Mouse (Mus musculus) R1 (cell line): ENCODE results near the gene Nipal4.

ENCODE experiments used
- DNase-seq: peaks from one replicate; pipeline ENCODE4 v3.0.0-alpha.2; 2018; ENCODE audit warnings: low read depth, low spot score

The Nipal4 gene

DNA sequence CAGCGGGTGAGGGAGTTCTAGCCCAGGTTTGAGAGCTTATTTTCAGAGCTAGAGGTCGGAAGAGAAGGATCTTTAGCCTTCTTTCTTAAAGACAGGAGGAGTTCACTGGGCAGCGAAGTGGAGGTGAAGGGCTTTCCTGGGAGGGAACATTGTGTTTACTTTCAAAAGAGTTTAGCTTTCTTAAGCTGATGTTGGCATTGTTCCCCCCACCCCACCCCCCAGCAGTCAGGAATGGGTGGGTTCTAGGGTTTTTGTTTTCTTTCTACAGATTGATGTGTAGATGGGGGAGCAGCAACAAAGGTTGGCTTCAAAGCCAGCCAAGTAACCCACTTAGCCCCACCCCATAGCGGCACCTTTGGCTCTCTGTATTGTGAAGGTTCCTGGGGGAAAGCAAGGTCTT lies 51.3 kb downstream of the Nipal4 start:
- peak; percentile 87 for DNase-seq

DNA sequence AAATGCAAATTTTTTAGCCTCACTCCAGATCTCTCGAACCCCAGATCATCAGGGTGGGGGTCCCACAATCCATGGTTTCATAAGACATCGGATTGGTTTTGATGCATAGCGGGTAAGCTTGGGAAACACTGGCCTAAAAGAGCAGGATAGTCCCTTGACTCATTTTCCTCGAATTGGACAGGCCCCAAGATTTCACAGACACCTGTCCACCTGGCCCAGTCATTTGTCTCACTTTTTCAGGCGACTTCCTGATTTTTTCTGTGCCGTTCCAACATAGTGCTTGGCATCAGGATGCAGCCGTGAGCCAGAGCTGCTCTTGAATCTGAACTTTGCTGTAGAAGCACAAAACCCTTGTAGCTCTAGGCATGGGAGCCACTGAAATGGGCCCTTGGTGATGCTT lies 52.1 kb downstream of the Nipal4 start:
- no peak for DNase-seq

DNA sequence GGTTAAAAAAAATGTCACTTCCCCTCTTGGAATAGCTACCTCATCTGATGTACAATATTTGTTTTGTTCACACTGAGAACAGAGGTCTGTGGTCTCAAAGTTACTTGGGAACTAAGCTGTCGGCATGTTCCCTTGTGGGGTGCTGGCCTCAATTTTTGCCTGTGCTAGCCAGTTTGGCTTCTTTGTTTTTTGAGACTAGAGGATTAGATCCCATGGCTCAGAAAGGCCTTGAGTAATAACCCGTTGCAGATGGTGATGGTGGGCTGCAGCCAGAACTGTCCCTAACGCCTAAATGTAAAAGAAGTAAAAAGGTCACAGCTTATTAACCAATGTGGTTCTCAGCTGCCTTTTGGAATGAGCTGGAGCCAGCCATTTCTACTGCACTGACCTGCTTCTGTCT lies 53.1 kb downstream of the Nipal4 start:
- no peak for DNase-seq

DNA sequence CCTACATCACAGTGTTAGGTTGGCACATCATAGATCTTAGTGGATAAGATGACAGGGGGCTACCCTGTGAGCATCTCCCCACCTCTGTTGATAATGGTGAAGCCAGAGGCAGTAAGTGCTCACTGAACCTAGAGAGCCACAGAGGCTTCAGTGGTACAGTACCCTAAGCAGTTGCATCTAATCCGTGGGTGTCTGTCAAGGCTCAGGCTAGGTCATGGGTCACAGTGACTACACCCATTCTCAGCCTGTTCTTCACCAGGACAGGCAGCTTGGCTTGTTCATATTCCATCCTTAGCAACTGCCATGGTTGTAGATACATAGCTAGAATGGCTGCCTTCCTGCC lies 55.4 kb downstream of the Nipal4 start:
- no peak for DNase-seq

DNA sequence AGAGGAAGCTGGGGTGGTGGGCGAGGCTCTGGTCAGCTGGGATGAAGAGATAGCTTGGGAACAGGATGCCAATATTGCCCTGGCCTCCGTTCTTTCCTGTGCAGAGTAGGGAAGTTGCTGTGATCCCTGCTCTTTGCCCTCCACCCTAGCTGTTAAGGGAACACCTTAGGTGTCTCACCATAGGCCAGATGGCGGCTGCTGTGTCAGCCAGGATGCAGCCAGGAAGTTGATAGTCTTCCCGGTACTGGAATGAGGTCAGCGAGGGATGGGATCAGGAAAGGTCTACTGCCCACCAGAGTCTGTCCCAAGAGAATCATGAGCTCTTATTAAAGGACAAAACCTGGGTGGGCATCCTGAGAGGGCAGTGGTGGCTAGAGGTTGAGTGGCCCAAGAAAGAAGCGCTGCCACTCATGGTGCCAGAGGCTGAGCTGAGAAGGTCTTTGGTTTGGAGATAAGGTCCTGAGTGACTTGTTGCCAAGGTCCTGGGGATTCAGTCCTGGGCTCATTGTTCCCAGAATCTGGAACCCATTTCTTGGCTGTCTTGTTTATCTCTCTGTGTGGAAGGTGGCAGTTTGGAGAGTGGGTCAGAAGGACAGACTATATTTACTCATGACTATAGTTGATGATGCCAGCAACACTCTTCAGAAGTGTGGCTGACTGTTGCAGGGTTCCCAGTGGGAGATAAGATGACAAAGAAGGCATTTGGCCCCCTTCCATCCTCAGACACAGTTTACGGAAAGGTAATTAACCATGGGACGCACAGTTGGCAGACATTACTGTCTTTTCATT lies 56.0 kb downstream of the Nipal4 start:
- DNase-seq = no peak

- no peak for DNase-seq
These were observed 57.1 kb downstream of the Nipal4 start for GRCm38 (mm10) chr11:46109206-46109605.

DNA sequence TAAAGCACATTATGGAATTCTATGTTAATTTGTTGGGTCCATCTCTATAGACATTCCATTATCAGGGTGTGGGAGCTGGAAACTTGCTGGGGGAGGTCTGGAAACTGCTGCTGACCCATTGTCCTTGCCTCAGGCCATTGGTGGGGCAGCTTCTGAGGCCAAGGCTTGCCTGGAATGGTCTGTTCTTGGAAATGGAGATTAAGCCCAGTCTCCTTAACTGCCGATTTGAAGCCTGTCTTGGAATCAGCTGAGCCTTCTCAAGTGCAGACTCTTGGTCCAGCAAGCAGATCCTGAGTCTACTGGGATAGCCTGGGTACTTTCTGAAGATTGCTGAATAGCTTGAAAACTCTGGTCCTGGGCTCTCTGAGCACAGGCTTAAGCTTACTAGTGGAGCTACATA lies 59.3 kb downstream of the Nipal4 start:
- peak; percentile 61 for DNase-seq

DNA sequence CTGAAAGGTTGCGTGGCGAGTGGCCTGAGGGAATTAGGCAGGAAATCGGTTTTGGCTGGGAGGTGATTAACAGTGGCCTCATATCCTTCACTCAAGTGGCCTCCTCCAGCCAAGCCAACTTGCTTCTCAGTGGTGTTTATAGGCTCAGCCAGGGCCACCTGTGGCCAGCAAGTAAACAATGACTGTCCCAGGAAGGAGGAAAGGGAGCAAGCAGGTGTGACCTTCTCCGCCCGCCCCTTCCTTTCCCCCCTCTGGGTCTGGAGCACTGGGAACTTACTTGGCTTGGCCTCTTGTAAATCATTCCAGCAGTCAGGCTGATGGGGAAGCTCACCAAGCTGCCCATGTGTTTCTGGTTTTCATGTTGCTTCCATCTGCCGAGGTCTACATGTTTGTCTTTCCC lies 64.2 kb downstream of the Nipal4 start:
- no peak for DNase-seq
